Mouse (Mus musculus) heart, postnatal 0 days (tissue): Measurements from ENCODE around the gene Abhd12b.

Experiments used
- CTCF ChIP-seq: IDR thresholded peaks from 2 replicates; pipeline ENCODE4 v1.5.1; 2016; ENCODE audit warnings: antibody characterized with exemption, control low read depth, low read depth
- EP300 ChIP-seq: IDR thresholded peaks from 2 replicates; pipeline ENCODE4 v1.6.1; 2016; ENCODE audit warnings: antibody characterized with exemption, low read depth

DNA sequence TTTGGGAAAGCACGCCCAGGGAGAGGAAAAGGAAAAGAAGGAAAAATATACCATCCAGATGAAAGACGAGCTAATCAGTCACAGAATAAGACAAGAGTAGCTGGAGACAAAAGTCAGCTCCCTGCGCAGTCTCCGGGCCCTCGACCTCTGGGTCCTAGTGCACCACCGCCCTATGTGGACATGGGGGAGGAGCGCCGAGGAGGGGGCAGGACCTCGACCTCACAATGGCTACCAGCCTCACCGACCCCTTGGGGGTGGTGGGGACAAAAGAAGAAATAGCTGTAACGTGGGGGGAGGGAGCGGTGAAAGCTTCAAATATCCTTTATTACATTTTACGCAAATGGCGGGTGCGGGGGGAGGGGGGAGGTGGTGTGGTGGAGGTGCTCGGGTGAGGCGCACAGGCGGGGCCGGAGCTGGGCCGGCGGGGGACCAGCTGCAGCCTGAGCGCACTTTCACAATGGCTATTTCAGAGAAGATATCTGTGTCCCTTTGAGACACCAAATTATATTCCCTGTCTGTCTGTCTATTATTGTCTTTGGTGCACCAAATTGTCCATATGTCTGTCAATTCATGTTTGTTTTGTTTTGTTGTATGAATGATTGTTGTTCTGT lies 30.3 kb downstream of the Abhd12b start:
- TF ChIP-seq CTCF (no peak), EP300 (no peak)
